Mouse (Mus musculus): Measurements from ENCODE around the gene Hyou1. TPM values are rescaled to one million over a fixed set of nuclear protein-coding genes. Genes with fewer than 3 reads are reported as not detected.
A peak's percentile ranks its signal among the peaks of the same experiment; 100 is the strongest.
"Not testable (repeated sequence)": the region's sequence is repeated elsewhere in the genome, so short reads cannot be mapped to it uniquely, and the experiment has no call there.

The Hyou1 gene
- polyA plus RNA-seq, 1 experiment from 2014 or later: 36.8 TPM

GRCm38 (mm10) chr9:44410647-44411336 lies 31.5 kb downstream of the Hyou1 start:
- WGBS: 93% methylated on average over 2 of the region's 2 CpGs
- H3K4me3 ChIP-seq: no peak overlapping the region
- H3K4me2 ChIP-seq (replicated peaks): no peak overlapping the region
- peaks cover 15% of the 10 kb centered on the region for H3K4me1 ChIP-seq
- H3K27ac ChIP-seq: no peak overlapping the region
- no peaks in the 10 kb centered on the region for H3K27me3 ChIP-seq
- peak overlapping the region; percentile 13; the same call in 1 of the 2 replicates for H3K9ac ChIP-seq
- no peaks in the 10 kb centered on the region for H3K9me3 ChIP-seq
- peaks cover 64% of the 10 kb centered on the region for H3K36me3 ChIP-seq
- no peak for ATAC-seq (ENCODE audit: low FRiP score, low read depth)

GRCm38 (mm10) chr9:44411601-44412130 lies 32.4 kb downstream of the Hyou1 start:
- Histone ChIP-seq H3K9me3 (no peaks in the 10 kb centered on the region), H3K27ac (no peak overlapping the region), H3K4me2 (replicated peaks) (no peak overlapping the region), H3K9ac (no peak overlapping the region), H3K4me1 (peaks cover 10% of the 10 kb centered on the region), H3K36me3 (peaks cover 71% of the 10 kb centered on the region), H3K27me3 (no peaks in the 10 kb centered on the region), H3K4me3 (no peak overlapping the region)
- WGBS: 81% methylated on average over 1 of the region's 1 CpGs
- ATAC-seq (ENCODE audit: low FRiP score, low read depth): no peak

GRCm38 (mm10) chr9:44412306-44412705 lies 33.0 kb downstream of the Hyou1 start:
- no peak overlapping the region for H3K9ac ChIP-seq
- H3K4me1 ChIP-seq: peaks cover 14% of the 10 kb centered on the region
- H3K27ac ChIP-seq: no peak overlapping the region
- no peak overlapping the region for H3K4me2 ChIP-seq (replicated peaks)
- WGBS: 84% methylated on average over 4 of the region's 4 CpGs
- peaks cover 71% of the 10 kb centered on the region for H3K36me3 ChIP-seq
- H3K9me3 ChIP-seq: no peaks in the 10 kb centered on the region
- H3K4me3 ChIP-seq: no peak overlapping the region
- no peak for ATAC-seq (ENCODE audit: low FRiP score, low read depth)
- no peaks in the 10 kb centered on the region for H3K27me3 ChIP-seq

- H3K27me3 ChIP-seq: no peaks in the 10 kb centered on the region
- H3K4me1 ChIP-seq: peaks cover 16% of the 10 kb centered on the region
- WGBS: 90% methylated on average over 2 of the region's 2 CpGs
- no peak for ATAC-seq (ENCODE audit: low FRiP score, low read depth)
- no peak overlapping the region for H3K9ac ChIP-seq
- no peak overlapping the region for H3K27ac ChIP-seq
- peaks cover 71% of the 10 kb centered on the region for H3K36me3 ChIP-seq
- H3K4me2 ChIP-seq (replicated peaks): no peak overlapping the region
- H3K4me3 ChIP-seq: no peak overlapping the region
- no peaks in the 10 kb centered on the region for H3K9me3 ChIP-seq
These were observed 33.5 kb downstream of the Hyou1 start for GRCm38 (mm10) chr9:44412781-44413180.

GRCm38 (mm10) chr9:44417156-44417891 lies 38.0 kb downstream of the Hyou1 start:
- peak; percentile 65 for ATAC-seq (ENCODE audit: low FRiP score, low read depth)
- H3K9ac ChIP-seq: peak overlapping the region; percentile 85

GRCm38 (mm10) chr9:44417892-44418363 lies 38.6 kb downstream of the Hyou1 start:
- peak overlapping the region; percentile 79 for H3K27ac ChIP-seq
- no peaks in the 10 kb centered on the region for H3K27me3 ChIP-seq
- peaks cover 11% of the 10 kb centered on the region for H3K4me1 ChIP-seq
- H3K4me2 ChIP-seq (replicated peaks): peak overlapping the region; percentile 87
- peak overlapping the region; percentile 85 for H3K4me3 ChIP-seq
- peak; percentile 89 for ATAC-seq (ENCODE audit: low FRiP score, low read depth)
- peaks cover 28% of the 10 kb centered on the region for H3K36me3 ChIP-seq
- under 1% methylated on average over 38 of the region's 38 CpGs for WGBS
- no peaks in the 10 kb centered on the region for H3K9me3 ChIP-seq
- H3K9ac ChIP-seq: peak overlapping the region; percentile 85

More at GRCm38 (mm10) chr9:44417156-44417891, 38.0 kb downstream of the Hyou1 start:
- Histone ChIP-seq H3K9me3 (no peaks in the 10 kb centered on the region), H3K4me2 (replicated peaks) (peak overlapping the region; percentile 87), H3K4me3 (peak overlapping the region; percentile 85), H3K4me1 (peaks cover 11% of the 10 kb centered on the region), H3K27me3 (no peaks in the 10 kb centered on the region), H3K36me3 (peaks cover 34% of the 10 kb centered on the region), H3K27ac (peak overlapping the region; percentile 70; the same call in 1 of the 2 replicates)
- 6% methylated on average over 26 of the region's 26 CpGs for WGBS

- H3K4me2 ChIP-seq (replicated peaks): peak within 1 kb of the TSS; percentile 87
- H3K27me3 ChIP-seq: no peaks in the 10 kb centered on the region
- H3K36me3 ChIP-seq: peaks cover 21% of the 10 kb centered on the region
- no peak for ATAC-seq (ENCODE audit: low FRiP score, low read depth)
- H3K27ac ChIP-seq: peak within 1 kb of the TSS; percentile 79
- 75% methylated on average over 14 of the region's 14 CpGs for WGBS
- H3K9me3 ChIP-seq: no peaks in the 10 kb centered on the region
- H3K4me3 ChIP-seq: peak within 1 kb of the TSS; percentile 85
- peak within 1 kb of the TSS; percentile 85 for H3K9ac ChIP-seq
- H3K4me1 ChIP-seq: peaks cover 11% of the 10 kb centered on the region
These were observed 39.5 kb downstream of the Hyou1 start, which contains the start of gene Ccdc84 for GRCm38 (mm10) chr9:44418519-44419385. Ccdc84 (minus strand) TSS chr9:44418569.

- WGBS: 93% methylated on average over 9 of the region's 9 CpGs
- H3K27me3 ChIP-seq; H3K4me2 ChIP-seq (replicated peaks); H3K27ac ChIP-seq; ATAC-seq (ENCODE audit: low FRiP score, low read depth); H3K4me3 ChIP-seq; H3K9me3 ChIP-seq; H3K9ac ChIP-seq: not testable (repeated sequence)
- Histone ChIP-seq H3K36me3 (peaks cover 11% of the 10 kb centered on the region), H3K4me1 (peaks cover 11% of the 10 kb centered on the region)
These were observed 40.4 kb downstream of the Hyou1 start for GRCm38 (mm10) chr9:44419730-44420129.

- ATAC-seq (ENCODE audit: low FRiP score, low read depth): no peak
- 70% methylated on average over 5 of the region's 5 CpGs for WGBS
- Histone ChIP-seq H3K27ac (no peak overlapping the region), H3K9me3 (no peaks in the 10 kb centered on the region), H3K36me3 (peaks cover 10% of the 10 kb centered on the region), H3K9ac (no peak overlapping the region), H3K4me2 (replicated peaks) (no peak overlapping the region), H3K4me1 (peaks cover 11% of the 10 kb centered on the region), H3K4me3 (no peak overlapping the region), H3K27me3 (no peaks in the 10 kb centered on the region)
These were observed 41.1 kb downstream of the Hyou1 start for GRCm38 (mm10) chr9:44420280-44420898.

GRCm38 (mm10) chr9:44423576-44423975 lies 44.3 kb downstream of the Hyou1 start:
- peaks cover under 1% of the 10 kb centered on the region; the same call in 1 of the 2 replicates for H3K4me1 ChIP-seq
- no peaks in the 10 kb centered on the region for H3K36me3 ChIP-seq
- H3K27ac ChIP-seq: no peak overlapping the region
- H3K4me3 ChIP-seq: no peak overlapping the region
- no peak overlapping the region for H3K9ac ChIP-seq
- no peak for ATAC-seq (ENCODE audit: low FRiP score, low read depth)
- H3K9me3 ChIP-seq: no peaks in the 10 kb centered on the region
- no peak overlapping the region for H3K4me2 ChIP-seq (replicated peaks)
- H3K27me3 ChIP-seq: no peaks in the 10 kb centered on the region
- WGBS: 88% methylated on average over 4 of the region's 4 CpGs

GRCm38 (mm10) chr9:44432577-44433185 lies 53.4 kb downstream of the Hyou1 start:
- Histone ChIP-seq H3K27me3 (no peaks in the 10 kb centered on the region), H3K36me3 (no peaks in the 10 kb centered on the region), H3K4me2 (replicated peaks) (no peak overlapping the region), H3K9ac (no peak overlapping the region), H3K4me3 (no peak overlapping the region), H3K4me1 (peaks cover 10% of the 10 kb centered on the region), H3K27ac (no peak overlapping the region), H3K9me3 (no peaks in the 10 kb centered on the region)
- ATAC-seq (ENCODE audit: low FRiP score, low read depth): no peak
- WGBS: 48% methylated on average over 5 of the region's 5 CpGs
